Mouse (Mus musculus): Measurements from ENCODE around the gene Prg4.

The Prg4 gene

DNA sequence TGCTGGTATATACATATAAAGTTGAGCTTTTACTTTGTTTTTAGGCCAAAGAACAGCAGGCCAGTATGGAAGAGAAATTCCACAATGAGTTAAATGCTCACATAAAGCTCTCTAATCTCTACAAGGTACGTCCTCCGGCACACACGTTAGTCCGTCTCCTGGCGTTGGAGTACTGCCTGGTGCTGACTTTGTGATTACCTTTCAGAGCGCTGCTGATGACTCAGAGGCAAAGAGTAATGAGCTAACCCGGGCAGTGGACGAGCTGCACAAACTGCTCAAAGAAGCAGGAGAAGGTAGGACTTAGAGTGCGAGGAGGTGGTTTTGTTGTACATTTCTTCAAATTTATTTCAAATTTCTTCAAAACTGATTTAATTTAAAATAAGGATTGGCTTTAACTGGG, 58.7 kb downstream of the Prg4 start:
- no peak for DNase-seq (ENCODE audit: low read depth, low spot score)

DNA sequence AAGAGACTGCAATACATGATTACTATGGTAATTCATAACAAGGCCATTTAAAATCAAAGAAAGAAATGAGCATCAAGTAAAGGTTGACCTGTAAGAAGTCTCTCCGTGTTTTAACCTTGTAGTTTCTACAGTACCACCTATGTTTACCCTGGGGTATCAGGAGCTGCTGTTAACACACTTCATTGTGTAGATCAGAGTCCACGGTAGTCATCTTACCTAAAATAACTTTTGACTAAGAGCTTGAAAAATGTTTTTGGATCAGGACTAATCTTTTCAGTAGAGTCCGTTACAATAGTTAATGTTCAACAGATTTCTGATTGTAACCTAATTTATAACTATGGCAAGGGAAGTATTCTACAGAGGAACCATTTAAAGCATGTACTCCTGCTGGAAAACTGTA, 61.4 kb downstream of the Prg4 start:
- no peak for DNase-seq (ENCODE audit: low read depth, low spot score)

DNA sequence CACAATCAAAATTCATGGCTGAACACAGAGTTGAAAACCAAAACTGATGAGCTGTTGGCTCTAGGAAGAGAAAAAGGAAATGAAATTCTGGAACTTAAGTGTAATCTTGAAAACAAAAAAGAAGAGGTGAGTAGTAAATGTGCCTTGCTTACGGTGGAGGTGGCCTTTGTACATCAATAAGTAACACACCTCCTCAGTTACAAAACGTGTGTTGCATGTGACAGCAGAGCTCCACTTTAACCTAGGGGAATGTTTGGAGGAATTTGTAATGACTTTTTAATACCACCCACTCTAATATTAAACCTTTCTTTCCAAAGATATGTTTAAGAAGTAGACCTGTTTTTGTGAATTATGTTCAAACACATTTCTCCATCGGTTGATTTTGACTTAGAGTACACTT, 62.1 kb downstream of the Prg4 start:
- DNase-seq (ENCODE audit: low read depth, low spot score) = no peak
